ENCODE assay signal across 36 mouse cellular contexts in genomic region chr14:62530951-62531350, GRCm38 (mm10). TPM values are rescaled to one million over a fixed set of nuclear protein-coding genes. Genes with fewer than 3 reads are reported as not detected.
DNase-seq lines count a peak whose midpoint lies in the region; ATAC-seq and TF ChIP-seq lines count a peak whose summit lies in the region.
"Had no signal": no experiment of that assay in that cellular context is flagged by ENCODE, and none has a peak within 500 bp of the region (broad histone marks: within the 10 kb centered on the region; RNA-seq: fewer than 3 reads in every experiment).

No protein-coding gene starts in this region.

- no peak for TF ChIP-seq CTCF in Patski (IDR thresholded peaks at IDR 0.05)

- intact Hi-C loops in heart, postnatal 10 days (cut with DNase I): no loop called here
- intact Hi-C loops in gastrocnemius, postnatal 36 days (cut with DNase I): no loop called here

- CTCF ChIA-PET in Patski (lab: Charles Lee): no interaction called here

- ATAC-seq in Patski: no peak
- ATAC-seq: activated CD4-positive, CD25-positive, alpha-beta regulatory T cell, adult 4 months; CD4-positive, CD25-positive, alpha-beta regulatory T cell, adult 4 months; forebrain, embryonic 15.5 days; hindbrain, embryonic 16.5 days; intestine, embryonic 15.5 days had no signal

- H3K27me3 ChIP-seq in Patski: peaks cover 7% of the 10 kb centered on the region
- H3K27me3 ChIP-seq: embryonic facial prominence, embryonic 12.5 days; embryonic facial prominence, embryonic 15.5 days; forebrain, embryonic 12.5 days; forebrain, embryonic 15.5 days; hindbrain, embryonic 13.5 days; intestine, embryonic 15.5 days had no signal

- DNase-seq in 3T3-L1 (ENCODE audit: low read depth, low spot score): peak; percentile 94
- peak; percentile 28 for DNase-seq in MN1 (ENCODE audit: low spot score)
- DNase-seq in Patski (ENCODE audit: low read depth, low spot score): peak; percentile 22
- DNase-seq in heart, postnatal 10 days: no peak
- DNase-seq in ovary, adult 18-20 months (ENCODE audit: low spot score): no peak
- DNase-seq in gastrocnemius, postnatal 36 days: no peak
- DNase-seq: adrenal gland, adult 8-10 months; adrenal gland, postnatal 25 days; B cell, adult 2 months; cerebellum, adult 18-20 months; cerebellum, adult 9-10 months; cerebellum, postnatal 14 days; gastrocnemius, postnatal 25 days; heart, postnatal 36 days; kidney, adult 18-20 months; kidney, adult 9 months had no signal

- POLR2A ChIA-PET in Patski (lab: Charles Lee): no interaction called here

- in situ Hi-C loops in Patski (cut with MboI; ENCODE audit: low pct_unique_long_range_greater_than_20kb): no loop called here

RNA-seq across cellular contexts. Expression of gene Fam124a, which starts 24.6 kb away (rescaled TPM):
- polyA plus RNA-seq in Patski (2021): 1.1 TPM
- 1 to 10 TPM; 4.5 to 4.6 TPM for total RNA-seq in heart, postnatal 10 days (2021)
- 1 to 10 TPM; 1.4 to 2.5 TPM for total RNA-seq in gastrocnemius, postnatal 36 days (2021)
- total RNA-seq: common myeloid progenitor, adult 5-6 weeks; granulocyte monocyte progenitor cell, adult 5-6 weeks; MEL had no signal
- polyA plus RNA-seq: activated CD4-positive, CD25-positive, alpha-beta regulatory T cell, adult 4 months; CD4-positive, CD25-positive, alpha-beta regulatory T cell, adult 4 months; erythroblast, embryonic 14.5 days had no signal

RNA-seq across cellular contexts. Expression of gene Gm4131, which starts 35.8 kb away (rescaled TPM):
- polyA plus RNA-seq in Patski (2021): not detected
- total RNA-seq in heart, postnatal 10 days (2021): not detected
- not detected for total RNA-seq in gastrocnemius, postnatal 36 days (2021)
- total RNA-seq: adrenal gland, adult 8-10 months; adrenal gland, postnatal 25 days; common myeloid progenitor, adult 5-6 weeks; gastrocnemius, adult 8-10 months; gastrocnemius, postnatal 25 days; granulocyte monocyte progenitor cell, adult 5-6 weeks; heart, adult 8-10 months; heart, postnatal 36 days; MEL had no signal
- polyA plus RNA-seq: activated CD4-positive, CD25-positive, alpha-beta regulatory T cell, adult 4 months; brain, embryonic 14.5 days; CD4-positive, CD25-positive, alpha-beta regulatory T cell, adult 4 months; embryonic facial prominence, embryonic 12.5 days; embryonic facial prominence, embryonic 15.5 days; erythroblast, embryonic 14.5 days; forebrain, embryonic 12.5 days; forebrain, embryonic 15.5 days; heart, embryonic 11.5 days; heart, embryonic 14.5 days; heart, postnatal 0 days; hindbrain, embryonic 10.5 days; intestine, embryonic 15.5 days had no signal

Comparison
In these comparisons a context has a peak if more than half of its experiments do, and no peak if none do; other contexts are left out.
1. DNase-seq: peak in 3T3-L1 (single experiment), MN1 (single experiment) and Patski (single experiment); none in heart, postnatal 10 days (0 of 2), ovary, adult 18-20 months (single experiment) and gastrocnemius, postnatal 36 days (0 of 2).